Mouse (Mus musculus) limb, embryonic 13.5 days (tissue): ENCODE results near the gene Tpd52l1. TPM values are rescaled to one million over a fixed set of nuclear protein-coding genes. Genes with fewer than 3 reads are reported as not detected.
A peak's percentile ranks its signal among the peaks of the same experiment; 100 is the strongest.

Experiments used
- ATAC-seq: fragments of 200-750 bp; cut with Nextera tagmentation; 2 replicates; pipeline ENCODE4 v1.8.0; 2017; ENCODE audit warnings: low read depth, moderate number of reproducible peaks, moderate TSS enrichment; ENCODE audit not compliant: low FRiP score
- H3K27ac ChIP-seq: fragments of 300-500 bp; sonication (generic); 2 replicates; pipeline ENCODE4 v1.5.1; 2015; ENCODE audit warnings: inconsistent platforms, mild to moderate bottlenecking, moderate library complexity
- H3K27me3 ChIP-seq: fragments of 300-500 bp; sonication (generic); 2 replicates; pipeline ENCODE4 v1.6.1; 2015; ENCODE audit warnings: mild to moderate bottlenecking, inconsistent platforms
- H3K36me3 ChIP-seq: fragments of 300-500 bp; sonication (generic); 2 replicates; pipeline ENCODE4 v1.6.1; 2015; ENCODE audit warnings: inconsistent platforms, mild to moderate bottlenecking, moderate library complexity
- H3K4me1 ChIP-seq: fragments of 300-500 bp; sonication (generic); 2 replicates; pipeline ENCODE4 v1.6.1; 2015; ENCODE audit warnings: inconsistent platforms
- H3K4me2 ChIP-seq: fragments of 300-500 bp; sonication (generic); replicated peaks from 2 replicates; pipeline ENCODE4 v1.6.1; 2015; ENCODE audit warnings: inconsistent platforms, mild to moderate bottlenecking, moderate library complexity
- H3K4me3 ChIP-seq: fragments of 300-500 bp; sonication (generic); 2 replicates; pipeline ENCODE4 v1.5.1; 2015; ENCODE audit warnings: moderate library complexity, mild to moderate bottlenecking, inconsistent platforms
- H3K9ac ChIP-seq: fragments of 300-500 bp; sonication (generic); 2 replicates; pipeline ENCODE4 v1.6.1; 2015; ENCODE audit warnings: mild to moderate bottlenecking, inconsistent platforms
- H3K9me3 ChIP-seq: fragments of 300-500 bp; sonication (generic); 2 replicates; pipeline ENCODE4 v1.6.1; 2016; ENCODE audit warnings: inconsistent platforms
- WGBS: fragments of 180-500 bp; shearing (Covaris S2); methylation state at CpG from one replicate; pipeline ENCODE4 v1.1.7; 2015; 5-methylcytosine and 5-hydroxymethylcytosine counted together
- polyA plus RNA-seq: library from polyadenylated mRNA; unstranded; fragments of >200 nt; fragmentation: Nextera tagmentation; extraction: Ambion mirVana; gene quantifications from 2 replicates; pipeline ENCODE4 v1.2.1, GENCODE M21; 2015

Tpd52l1 gene
- polyA plus RNA-seq, 1 experiment from 2014 or later: 45.6 TPM

DNA sequence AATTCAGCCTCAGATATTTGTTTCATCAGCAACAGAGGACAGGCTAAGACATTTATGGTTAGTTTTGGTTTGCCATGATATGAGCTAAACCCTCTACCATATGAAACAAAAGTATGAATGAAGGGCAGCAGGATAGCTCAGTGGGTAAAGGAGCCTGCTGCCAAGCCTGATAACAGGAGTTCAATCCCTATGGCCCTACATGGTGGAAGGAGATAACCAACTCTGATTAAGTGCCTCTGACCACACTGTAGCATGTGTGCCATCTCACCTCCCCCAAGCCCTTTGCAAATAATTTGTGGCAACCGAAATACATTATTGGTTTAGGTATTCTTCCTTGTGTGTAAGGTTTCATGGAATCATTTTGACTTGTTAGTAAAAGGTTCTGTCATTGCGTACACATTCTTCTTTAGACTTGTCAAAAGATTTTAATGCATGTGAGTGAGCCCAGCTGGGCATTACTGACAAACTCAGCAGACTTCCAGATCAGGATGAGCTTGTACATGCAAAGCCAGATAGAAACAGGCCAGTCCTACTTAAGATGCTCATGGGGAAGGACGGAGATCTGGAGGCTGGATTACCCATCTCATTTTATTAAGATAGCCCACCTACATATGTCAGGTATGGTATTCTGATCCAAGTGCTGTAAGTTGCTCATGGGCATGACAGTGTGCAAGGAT is 115.3 kb downstream of the Tpd52l1 start:
- 0 out of 2 replicates have a peak, but pooled peaks cover 5% of the 10 kb centered on the region for H3K4me1 ChIP-seq
- H3K27me3 ChIP-seq: no peaks in the 10 kb centered on the region
- ATAC-seq: no peak
- 92% methylated on average over 3 of the region's 3 CpGs for WGBS
- H3K4me2 ChIP-seq: no peak overlapping the region
- H3K9ac ChIP-seq: no peak overlapping the region
- no peaks in the 10 kb centered on the region for H3K9me3 ChIP-seq
- H3K27ac ChIP-seq: no peak overlapping the region
- no peak overlapping the region for H3K4me3 ChIP-seq
- H3K36me3 ChIP-seq: peaks cover 34% of the 10 kb centered on the region

DNA sequence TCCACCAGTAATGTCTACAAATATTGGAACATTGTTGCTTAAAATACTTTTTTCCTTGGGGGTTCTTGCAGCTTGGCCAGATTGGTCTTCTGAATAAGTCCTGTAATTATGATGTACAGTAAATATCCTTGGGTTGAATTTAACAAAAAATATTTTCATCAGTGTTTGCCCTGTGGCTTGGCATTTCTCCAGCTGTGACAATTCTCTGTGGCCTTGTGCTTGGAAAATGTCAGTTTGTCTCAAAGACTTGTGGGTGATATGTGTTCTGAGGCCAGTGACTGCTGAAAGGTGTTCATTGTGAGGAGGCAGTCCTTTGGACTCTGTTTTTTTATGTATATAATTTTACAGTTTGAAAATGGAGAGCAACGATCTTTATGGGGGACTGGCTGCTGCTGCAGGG is 116.3 kb downstream of the Tpd52l1 start:
- Histone ChIP-seq H3K27me3 (no peaks in the 10 kb centered on the region), H3K9ac (no peak overlapping the region), H3K4me2 (no peak overlapping the region), H3K4me1 (0 out of 2 replicates have a peak, but pooled peaks cover 5% of the 10 kb centered on the region), H3K4me3 (no peak overlapping the region), H3K9me3 (no peaks in the 10 kb centered on the region), H3K36me3 (peaks cover 37% of the 10 kb centered on the region), H3K27ac (no peak overlapping the region)
- 47% methylated on average over 1 of the region's 1 CpGs for WGBS
- ATAC-seq: no peak

DNA sequence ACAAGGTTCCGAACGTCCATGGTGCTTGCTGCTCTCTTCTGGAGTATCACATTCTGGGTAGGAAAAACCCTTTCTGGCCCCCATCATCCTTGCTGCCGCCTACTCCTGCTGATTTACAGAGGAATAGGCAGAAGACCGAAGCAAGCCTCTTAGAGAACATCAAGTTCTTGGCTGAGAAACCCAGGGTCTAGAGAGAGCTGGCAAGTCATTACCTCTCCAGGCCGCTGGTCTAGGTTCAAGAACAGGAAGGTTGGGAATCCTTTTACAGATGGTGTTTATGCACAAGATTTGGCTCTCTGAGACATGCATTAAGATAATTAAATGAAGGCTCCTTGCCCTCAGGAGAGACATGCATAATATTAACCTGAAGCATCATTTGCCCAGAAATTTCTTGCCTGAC is 127.3 kb downstream of the Tpd52l1 start:
- Histone ChIP-seq H3K4me2 (no peak overlapping the region), H3K9ac (no peak overlapping the region), H3K27ac (no peak overlapping the region), H3K27me3 (no peaks in the 10 kb centered on the region), H3K36me3 (peaks cover 57% of the 10 kb centered on the region), H3K4me1 (peaks cover 8% of the 10 kb centered on the region), H3K4me3 (no peak overlapping the region), H3K9me3 (no peaks in the 10 kb centered on the region)
- 80% methylated on average over 5 of the region's 5 CpGs for WGBS
- no peak for ATAC-seq

DNA sequence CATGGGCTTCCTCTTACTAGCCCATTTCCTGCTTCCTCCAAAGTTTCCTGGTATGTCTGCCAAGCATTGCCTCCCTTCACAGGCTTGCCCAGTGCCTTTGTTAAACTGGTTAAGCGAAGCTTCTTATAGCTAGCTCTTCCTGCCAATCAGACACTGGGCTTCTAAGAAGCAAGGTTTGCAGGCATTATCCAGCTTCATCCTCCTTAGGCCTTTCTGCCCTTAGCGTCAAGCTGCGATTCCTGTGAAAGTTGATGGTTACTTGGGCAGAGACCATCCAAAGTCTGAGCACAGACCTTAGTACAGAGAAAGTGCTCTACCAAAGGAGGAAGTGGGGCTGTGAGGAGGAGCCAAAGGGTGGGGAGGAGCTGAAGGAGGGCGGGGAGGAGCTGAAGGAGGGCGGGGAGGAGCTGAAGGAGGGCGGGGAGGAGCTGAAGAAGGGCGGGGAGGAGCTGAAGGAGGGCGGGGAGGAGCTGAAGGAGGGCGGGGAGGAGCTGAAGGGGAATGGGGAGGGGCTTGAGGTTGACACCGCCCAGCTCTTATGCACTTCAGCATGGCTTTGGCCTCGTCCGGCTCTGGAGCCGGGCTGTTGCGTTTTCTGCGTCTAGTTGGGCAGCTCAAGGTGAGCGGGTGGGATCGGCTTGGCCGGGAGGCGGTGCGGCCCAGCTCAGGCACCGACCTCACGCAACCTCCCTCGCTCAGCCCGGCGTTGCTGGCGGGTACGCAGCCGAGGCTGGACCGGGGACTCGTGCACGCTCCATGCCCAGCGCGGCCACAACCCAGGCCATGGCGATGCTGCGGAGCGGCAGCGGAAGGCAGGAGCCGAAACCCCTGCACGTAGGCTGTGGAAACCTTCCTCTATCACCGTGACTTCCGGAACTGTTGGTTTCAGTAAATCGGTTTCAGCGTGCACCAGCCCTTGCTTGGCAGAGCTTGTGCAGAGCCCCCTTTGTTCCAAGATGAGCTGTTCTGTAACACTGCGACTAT is 132.6 kb downstream of the Tpd52l1 start, which contains the start of gene Hddc2:
Gene Hddc2 (plus strand): TSS at position 519 of the 984 bp plus-strand sequence.
- peak; percentile 97 for ATAC-seq
- Histone ChIP-seq H3K27ac (peak within 1 kb of the TSS; percentile 91; the same call in 1 of the 2 replicates), H3K4me3 (peak within 1 kb of the TSS; percentile 68), H3K4me2 (peak within 1 kb of the TSS; percentile 60), H3K9me3 (no peaks in the 10 kb centered on the region), H3K4me1 (peaks cover 8% of the 10 kb centered on the region), H3K9ac (peak within 1 kb of the TSS; percentile 88), H3K36me3 (peaks cover 17% of the 10 kb centered on the region), H3K27me3 (no peaks in the 10 kb centered on the region)
- WGBS: 4% methylated on average over 40 of the region's 44 CpGs

DNA sequence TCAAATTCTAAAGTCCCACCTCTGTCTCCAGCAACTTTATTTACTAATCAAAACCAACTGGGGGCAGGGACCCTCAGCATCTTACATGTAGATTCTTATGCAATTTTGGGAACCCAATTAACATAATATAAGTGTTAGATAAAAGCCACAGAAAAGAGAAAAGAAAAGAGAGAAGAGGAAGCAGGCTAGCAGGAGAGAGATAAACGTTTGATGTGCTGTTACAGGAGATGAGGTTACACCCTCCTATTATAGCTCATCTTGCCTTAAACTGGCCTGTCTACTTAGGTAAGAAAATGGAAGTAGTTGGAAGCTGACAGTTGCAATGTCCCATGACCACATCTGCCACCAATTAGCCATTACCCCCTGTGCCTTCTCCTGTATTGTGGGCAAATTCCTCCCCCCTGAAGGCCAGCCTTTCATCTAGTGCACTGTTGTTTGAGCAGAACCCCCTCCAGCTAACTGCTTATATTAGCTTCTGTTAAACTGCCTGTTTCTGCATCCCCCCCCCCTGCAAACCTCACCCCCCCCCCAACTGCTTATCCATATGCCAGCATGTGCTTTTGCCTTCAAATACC is 138.6 kb downstream of the Tpd52l1 start:
- H3K36me3 ChIP-seq: no peaks in the 10 kb centered on the region
- no peak overlapping the region for H3K27ac ChIP-seq
- H3K4me1 ChIP-seq: no peaks in the 10 kb centered on the region
- 7% methylated on average over 1 of the region's 1 CpGs for WGBS
- no peak overlapping the region for H3K4me2 ChIP-seq
- H3K27me3 ChIP-seq: peaks cover 2% of the 10 kb centered on the region; the same call in 1 of the 2 replicates
- no peak for ATAC-seq
- H3K4me3 ChIP-seq: no peak overlapping the region
- no peak overlapping the region for H3K9ac ChIP-seq
- H3K9me3 ChIP-seq: no peaks in the 10 kb centered on the region

DNA sequence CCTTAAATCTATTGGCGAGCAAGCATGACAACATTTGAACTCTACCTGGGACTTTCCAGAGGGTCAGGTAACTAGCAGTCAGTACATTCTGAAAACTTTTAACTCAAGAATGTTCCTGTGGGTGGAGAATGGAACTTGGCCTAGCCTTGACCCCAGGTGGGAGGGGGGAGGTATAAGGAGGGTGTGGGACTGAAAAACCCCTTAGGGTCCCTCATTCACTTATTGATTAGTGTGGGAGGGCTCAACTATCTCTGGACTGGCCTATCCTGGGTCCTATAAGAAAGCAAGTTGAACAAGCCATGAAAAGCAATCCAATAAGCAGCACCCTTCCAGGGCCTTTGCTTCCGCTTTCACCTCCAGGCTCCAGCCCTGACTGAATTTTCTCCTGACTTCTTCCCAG is 142.3 kb downstream of the Tpd52l1 start:
- ATAC-seq: no peak
- no peak overlapping the region for H3K9ac ChIP-seq
- no peak overlapping the region for H3K27ac ChIP-seq
- H3K36me3 ChIP-seq: no peaks in the 10 kb centered on the region
- WGBS: 87% methylated on average over 2 of the region's 2 CpGs
- H3K27me3 ChIP-seq: peaks cover 7% of the 10 kb centered on the region
- H3K4me1 ChIP-seq: peaks cover 14% of the 10 kb centered on the region
- H3K4me3 ChIP-seq: no peak overlapping the region
- no peak overlapping the region for H3K4me2 ChIP-seq
- no peaks in the 10 kb centered on the region for H3K9me3 ChIP-seq

DNA sequence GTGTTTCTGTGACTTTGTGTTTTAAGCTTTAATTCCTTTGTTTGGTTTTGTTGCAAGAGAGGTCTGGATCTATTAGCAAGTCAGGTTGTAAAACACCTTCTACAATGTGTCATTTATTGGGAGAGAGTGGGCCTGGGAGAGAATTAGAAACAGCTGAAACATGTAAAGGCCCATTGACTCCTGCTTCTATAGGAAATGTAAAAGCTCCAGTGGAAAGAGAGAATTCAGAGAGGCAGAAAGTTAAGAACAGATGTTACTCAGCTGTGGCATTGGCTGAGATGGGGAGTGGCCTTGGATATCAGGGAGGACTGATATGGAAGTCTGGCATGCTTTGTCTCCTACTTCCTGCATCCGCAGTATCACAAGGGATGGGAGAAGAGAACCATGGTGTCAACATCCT is 145.5 kb downstream of the Tpd52l1 start:
- no peak overlapping the region for H3K4me3 ChIP-seq
- WGBS: 32% methylated on average over 1 of the region's 1 CpGs
- no peaks in the 10 kb centered on the region for H3K9me3 ChIP-seq
- H3K27ac ChIP-seq: no peak overlapping the region
- H3K9ac ChIP-seq: no peak overlapping the region
- H3K27me3 ChIP-seq: peaks cover 11% of the 10 kb centered on the region
- peaks cover 14% of the 10 kb centered on the region for H3K4me1 ChIP-seq
- H3K36me3 ChIP-seq: no peaks in the 10 kb centered on the region
- no peak overlapping the region for H3K4me2 ChIP-seq
- peak; percentile 81 for ATAC-seq

DNA sequence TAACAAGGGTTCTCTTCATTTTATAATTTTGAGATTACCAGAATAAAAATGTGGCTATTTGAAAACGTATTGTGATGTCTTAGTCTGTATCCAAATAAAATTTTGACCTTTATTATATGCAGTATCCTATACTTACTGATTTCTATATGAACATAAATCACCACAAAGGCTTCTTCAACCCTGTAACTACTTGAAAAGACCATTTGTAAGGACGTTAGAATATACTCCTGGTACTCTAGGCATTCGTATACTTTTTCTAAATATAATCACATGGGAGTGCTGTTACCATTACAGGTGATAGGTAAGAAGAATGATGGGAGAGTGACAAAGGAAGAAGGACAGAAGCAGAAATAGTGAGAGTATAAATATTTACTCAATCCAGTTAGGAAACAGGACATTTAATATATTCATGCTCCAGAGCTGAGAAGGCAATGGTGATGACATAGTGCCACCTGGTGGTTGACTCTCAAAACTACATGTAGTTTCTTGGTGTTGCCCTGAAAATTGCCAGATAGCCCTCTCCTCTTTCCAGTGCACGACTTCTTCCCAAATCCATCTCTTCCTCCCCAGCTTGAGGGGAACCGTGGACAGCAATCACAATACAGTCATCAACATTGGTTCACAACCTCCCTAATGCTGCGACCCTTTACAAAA is 146.7 kb downstream of the Tpd52l1 start:
- 36% methylated on average over 6 of the region's 6 CpGs for WGBS
- no peaks in the 10 kb centered on the region for H3K36me3 ChIP-seq
- H3K27ac ChIP-seq: no peak overlapping the region
- H3K27me3 ChIP-seq: peaks cover 11% of the 10 kb centered on the region
- H3K4me2 ChIP-seq: no peak overlapping the region
- H3K4me1 ChIP-seq: peaks cover 14% of the 10 kb centered on the region
- H3K9me3 ChIP-seq: no peaks in the 10 kb centered on the region
- ATAC-seq: no peak
- no peak overlapping the region for H3K9ac ChIP-seq
- no peak overlapping the region for H3K4me3 ChIP-seq

DNA sequence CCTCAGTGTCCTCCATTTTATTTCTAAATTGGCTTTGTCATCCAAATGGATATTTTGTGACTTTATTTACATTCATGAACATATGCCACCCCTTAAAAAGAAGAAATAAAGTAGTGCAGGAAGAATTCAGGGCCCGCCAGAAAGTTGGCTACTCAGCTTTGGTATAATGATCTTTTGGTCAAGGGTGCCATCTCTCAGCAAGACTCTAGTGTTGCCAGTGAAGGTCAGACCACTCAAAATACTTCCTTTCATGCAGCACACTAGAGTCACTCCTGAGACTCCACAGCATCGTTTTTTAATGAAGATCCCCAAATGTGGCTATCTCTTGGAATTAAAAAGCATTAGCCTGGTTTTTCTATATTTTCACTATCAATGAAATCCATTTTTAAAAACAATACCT is 147.5 kb downstream of the Tpd52l1 start:
- peaks cover 14% of the 10 kb centered on the region for H3K4me1 ChIP-seq
- no peaks in the 10 kb centered on the region for H3K9me3 ChIP-seq
- H3K4me2 ChIP-seq: no peak overlapping the region
- 47% methylated on average over 2 of the region's 2 CpGs for WGBS
- no peak overlapping the region for H3K27ac ChIP-seq
- H3K4me3 ChIP-seq: no peak overlapping the region
- peaks cover 11% of the 10 kb centered on the region for H3K27me3 ChIP-seq
- ATAC-seq: no peak
- H3K9ac ChIP-seq: no peak overlapping the region
- H3K36me3 ChIP-seq: no peaks in the 10 kb centered on the region

DNA sequence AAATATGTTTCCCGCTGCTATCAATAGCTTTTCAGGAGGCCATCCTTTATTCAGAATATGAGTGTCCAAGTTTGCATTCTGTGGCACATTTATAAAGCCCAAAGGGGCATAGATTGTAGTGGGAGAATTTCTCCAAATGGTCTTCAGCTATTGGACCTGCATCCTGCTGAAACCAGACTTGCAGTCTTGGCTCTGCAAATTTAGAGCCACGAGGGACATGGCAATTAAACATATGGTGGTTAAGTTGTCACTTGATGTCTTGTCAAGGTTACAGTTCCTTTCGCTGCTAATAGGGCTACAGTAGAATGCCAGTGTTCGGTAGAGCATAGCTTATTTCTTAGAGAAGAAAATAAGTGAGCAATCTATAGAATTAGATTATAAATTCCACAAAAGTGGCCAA is 148.7 kb downstream of the Tpd52l1 start:
- Histone ChIP-seq H3K4me3 (no peak overlapping the region), H3K27me3 (peaks cover 9% of the 10 kb centered on the region), H3K4me2 (no peak overlapping the region), H3K27ac (no peak overlapping the region), H3K9ac (no peak overlapping the region), H3K4me1 (peaks cover 14% of the 10 kb centered on the region), H3K36me3 (no peaks in the 10 kb centered on the region), H3K9me3 (no peaks in the 10 kb centered on the region)
- WGBS: 54% methylated on average over 4 of the region's 4 CpGs
- no peak for ATAC-seq

DNA sequence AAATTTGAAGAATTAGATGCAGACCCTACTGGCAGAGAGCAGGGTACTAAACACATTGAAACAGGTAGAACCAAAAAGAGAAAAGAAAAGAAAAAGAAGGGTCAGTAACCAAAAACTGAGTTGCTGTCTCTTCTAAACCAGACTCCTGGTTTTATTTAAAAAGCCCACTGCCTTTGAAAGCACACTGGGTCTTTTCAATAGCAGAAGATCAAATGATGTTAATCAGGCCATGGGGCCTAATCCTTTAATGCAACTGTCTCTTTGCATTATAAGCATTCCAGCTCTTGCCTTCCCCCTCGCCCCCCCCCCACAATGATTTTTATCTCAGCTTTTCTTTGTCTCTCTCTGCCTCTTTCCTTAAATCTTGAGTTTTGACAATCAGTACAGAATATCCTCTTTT is 149.3 kb downstream of the Tpd52l1 start:
- peaks cover 14% of the 10 kb centered on the region for H3K4me1 ChIP-seq
- no peak overlapping the region for H3K9ac ChIP-seq
- no peak overlapping the region for H3K4me3 ChIP-seq
- no peak overlapping the region for H3K27ac ChIP-seq
- peaks cover 5% of the 10 kb centered on the region; the same call in 1 of the 2 replicates for H3K27me3 ChIP-seq
- H3K36me3 ChIP-seq: no peaks in the 10 kb centered on the region
- H3K9me3 ChIP-seq: no peaks in the 10 kb centered on the region
- 32% methylated on average over 1 of the region's 1 CpGs for WGBS
- H3K4me2 ChIP-seq: no peak overlapping the region
- no peak for ATAC-seq
